Comparison of ENCODE assay signal across 9 mouse cellular contexts in genomic region chr9:51007726-51008067, GRCm38 (mm10). TPM values are rescaled to one million over a fixed set of nuclear protein-coding genes. Genes with fewer than 3 reads are reported as not detected.
DNase-seq lines count a peak whose midpoint lies in the region; ATAC-seq and TF ChIP-seq lines count a peak whose summit lies in the region.
"Had no signal": no experiment of that assay in that cellular context is flagged by ENCODE, and none has a peak within 500 bp of the region (broad histone marks: within the 10 kb centered on the region; RNA-seq: fewer than 3 reads in every experiment).

No protein-coding gene starts in this region.

- DNase-seq in lung, postnatal 0 days (ENCODE audit: low spot score) = no peak
- DNase-seq in lung, postnatal 4 days = no peak
- no peak for DNase-seq in embryonic facial prominence, embryonic 14.5 days (ENCODE audit: low spot score)
- no peak for DNase-seq in limb, embryonic 10.5 days (ENCODE audit: low spot score)
- no peak for DNase-seq in cerebellum, postnatal 36 days
- no peak for DNase-seq in frontal cortex, adult 2 months (ENCODE audit: extremely low spot score in 1 of 2, low spot score in 1 of 2)
- no peak for DNase-seq in adrenal gland, postnatal 4 days (ENCODE audit: low spot score in 2 of 2)

- no peak overlapping the region for H3K27ac ChIP-seq in lung, postnatal 0 days (ENCODE audit: low read length)
- no peak overlapping the region for H3K27ac ChIP-seq in embryonic facial prominence, embryonic 14.5 days (replicated peaks; ENCODE audit: low read depth, low read length)
- H3K27ac ChIP-seq in limb, embryonic 10.5 days = peak overlapping the region; percentile 94; the same call in 1 of the 2 replicates
- H3K27ac ChIP-seq in olfactory bulb, adult 2 months (ENCODE audit: insufficient read depth, low read depth, low read length) = peak overlapping the region; percentile 35; the same call in 1 of the 2 replicates

- H3K27me3 ChIP-seq in lung, postnatal 0 days (replicated peaks; ENCODE audit: insufficient read depth, low read length) = no peaks in the 10 kb centered on the region
- no peaks in the 10 kb centered on the region for H3K27me3 ChIP-seq in embryonic facial prominence, embryonic 14.5 days (replicated peaks; ENCODE audit: control insufficient read depth, insufficient read depth, low read length)
- peaks cover 4% of the 10 kb centered on the region; the same call in 1 of the 2 replicates for H3K27me3 ChIP-seq in limb, embryonic 10.5 days (ENCODE audit: low read depth, poor library complexity, severe bottlenecking)

- peak overlapping the region; percentile 87 for H3K4me2 ChIP-seq in lung, postnatal 0 days (replicated peaks; ENCODE audit: low read depth, low read length)
- peak overlapping the region; percentile 89 for H3K4me2 ChIP-seq in embryonic facial prominence, embryonic 14.5 days (ENCODE audit: low read depth, low read length)

- peak overlapping the region; percentile 91 for H3K4me3 ChIP-seq in lung, postnatal 0 days (ENCODE audit: low read depth, low read length)
- H3K4me3 ChIP-seq in embryonic facial prominence, embryonic 14.5 days (ENCODE audit: low read depth, low read length) = peak overlapping the region; percentile 72
- peak overlapping the region; percentile 93 for H3K4me3 ChIP-seq in limb, embryonic 10.5 days
- peak overlapping the region; percentile 96 for H3K4me3 ChIP-seq in olfactory bulb, adult 2 months (ENCODE audit: insufficient read depth, low read depth, low read length)

- peaks cover 3% of the 10 kb centered on the region; the same call in 1 of the 2 replicates for H3K4me1 ChIP-seq in lung, postnatal 0 days (ENCODE audit: insufficient read depth, low read depth, low read length)
- peaks cover 13% of the 10 kb centered on the region for H3K4me1 ChIP-seq in embryonic facial prominence, embryonic 14.5 days (ENCODE audit: control insufficient read depth, insufficient read depth, low read length)
- H3K4me1 ChIP-seq in limb, embryonic 10.5 days = peaks cover 12% of the 10 kb centered on the region
- H3K4me1 ChIP-seq in olfactory bulb, adult 2 months (ENCODE audit: control insufficient read depth, insufficient read depth, low read length) = no peaks in the 10 kb centered on the region

- TF ChIP-seq CTCF in lung, postnatal 0 days (IDR thresholded peaks at IDR 0.05) = no peak
- TF ChIP-seq CTCF in olfactory bulb, adult 2 months (IDR thresholded peaks at IDR 0.05; ENCODE audit: insufficient read depth, low read depth, low read length) = no peak

- no peak for ATAC-seq in lung, postnatal 0 days
- ATAC-seq in embryonic facial prominence, embryonic 14.5 days (ENCODE audit: low read depth) = no peak

- H3K9ac ChIP-seq in lung, postnatal 0 days (replicated peaks; ENCODE audit: low read depth) = peak overlapping the region; percentile 88; the same call in 1 of the 2 replicates
- H3K9ac ChIP-seq in embryonic facial prominence, embryonic 14.5 days (ENCODE audit: low read depth, low read length) = peak overlapping the region; percentile 92

- H3K36me3 ChIP-seq in lung, postnatal 0 days (ENCODE audit: insufficient read depth, low read length) = no peaks in the 10 kb centered on the region
- H3K36me3 ChIP-seq in embryonic facial prominence, embryonic 14.5 days (ENCODE audit: control insufficient read depth, insufficient read depth, low read length) = no peaks in the 10 kb centered on the region
- H3K36me3 ChIP-seq in limb, embryonic 10.5 days = no peaks in the 10 kb centered on the region

- no peaks in the 10 kb centered on the region for H3K9me3 ChIP-seq in lung, postnatal 0 days (ENCODE audit: low read length)
- H3K9me3 ChIP-seq in embryonic facial prominence, embryonic 14.5 days (ENCODE audit: control insufficient read depth, low read length) = no peaks in the 10 kb centered on the region
- H3K9me3 ChIP-seq in limb, embryonic 10.5 days (replicated peaks) = no peaks in the 10 kb centered on the region

- no peak for TF ChIP-seq POLR2A in olfactory bulb, adult 2 months (IDR thresholded peaks at IDR 0.05; ENCODE audit: insufficient read depth, low read depth, low read length)

- WGBS in lung, postnatal 0 days = 13% methylated on average over 10 of the region's 10 CpGs
- WGBS in embryonic facial prominence, embryonic 14.5 days = 9% methylated on average over 10 of the region's 10 CpGs
- WGBS in limb, embryonic 10.5 days = 15% methylated on average over 10 of the region's 10 CpGs
- 3% methylated on average over 10 of the region's 10 CpGs for WGBS in olfactory bulb, adult 2 months

- no peak for TF ChIP-seq EP300 in lung, postnatal 0 days (IDR thresholded peaks at IDR 0.05)

RNA-seq across cellular contexts. Expression of gene Sik2, which starts 1.2 kb away (rescaled TPM):
- polyA plus RNA-seq in lung, postnatal 0 days (2015; fragmentation: Nextera tagmentation; extraction: Ambion mirVana) = 9.1 and 10.4 TPM in 2 replicates
- polyA plus RNA-seq in embryonic facial prominence, embryonic 14.5 days (2014; fragmentation: Nextera tagmentation; extraction: Ambion mirVana) = 13.8 and 15.8 TPM in 2 replicates
- 13.2 and 16.7 TPM in 2 replicates for polyA plus RNA-seq in limb, embryonic 10.5 days (2016; fragmentation: Nextera tagmentation; extraction: Ambion mirVana)
- not detected in 2 replicates for polyA plus RNA-seq in olfactory bulb, adult 2 months (2012; ENCODE audit: insufficient read depth, insufficient read length, low replicate concordance, missing spikeins)
- 18.0 and 22.4 TPM in 2 replicates for polyA plus RNA-seq in frontal cortex, adult 2 months (2012; rRNA removed)
- total RNA-seq in adrenal gland, postnatal 4 days (2021) = 10 to 100 TPM; 51.1 to 56.3 TPM

RNA-seq across cellular contexts. Expression of gene Btg4, which starts 53.0 kb away (rescaled TPM):
- 0.42 and 0.53 TPM in 2 replicates for polyA plus RNA-seq in lung, postnatal 0 days (2015; fragmentation: Nextera tagmentation; extraction: Ambion mirVana)
- 0.31 and 0.39 TPM in 2 replicates for polyA plus RNA-seq in embryonic facial prominence, embryonic 14.5 days (2014; fragmentation: Nextera tagmentation; extraction: Ambion mirVana)
- polyA plus RNA-seq in limb, embryonic 10.5 days (2016; fragmentation: Nextera tagmentation; extraction: Ambion mirVana) = not detected in 2 replicates
- not detected in 2 replicates for polyA plus RNA-seq in olfactory bulb, adult 2 months (2012; ENCODE audit: insufficient read depth, insufficient read length, low replicate concordance, missing spikeins)
- polyA plus RNA-seq in frontal cortex, adult 2 months (2012; rRNA removed) = not detected in 2 replicates
- not detected for total RNA-seq in adrenal gland, postnatal 4 days (2021)
- total RNA-seq: neutrophil, adult 5-6 weeks had no signal

Comparison
In these comparisons a context has a peak if more than half of its experiments do, and no peak if none do; other contexts are left out.
1. H3K27ac ChIP-seq: peak in limb, embryonic 10.5 days (single experiment) and olfactory bulb, adult 2 months (single experiment); none in lung, postnatal 0 days (single experiment) and embryonic facial prominence, embryonic 14.5 days (single experiment).
2. Peak in every context shown above with its lines, with median percentiles within 50 percentile points of each other: H3K4me3 ChIP-seq.